Mouse (Mus musculus) spleen, adult 2 months (tissue): ENCODE measurements around the gene Egf. TPM values are rescaled to one million over a fixed set of nuclear protein-coding genes. Genes with fewer than 3 reads are reported as not detected.

Experiments
- DNase-seq, 2 experiments: peaks; one replicate each; pipeline versions ENCODE4 v3.0.0 to v3.0.0-alpha.2; 2012 to 2021; ENCODE audit warnings: low spot score in 2 of 2, low read depth in 1 of 2
- H3K27ac ChIP-seq: fragments of 200-500 bp; 2 replicates; pipeline ENCODE4 v1.5.1; 2012; ENCODE audit warnings: low read length, inconsistent platforms; ENCODE audit not compliant: insufficient read depth
- H3K27me3 ChIP-seq: fragments of 200-500 bp; 2 replicates; pipeline ENCODE4 v1.6.1; 2012; ENCODE audit warnings: mild to moderate bottlenecking, moderate library complexity, low read length, inconsistent platforms; ENCODE audit not compliant: control insufficient read depth, insufficient read depth
- H3K36me3 ChIP-seq: fragments of 200-500 bp; 2 replicates; pipeline ENCODE4 v1.6.1; 2012; ENCODE audit warnings: mild to moderate bottlenecking, low read length, inconsistent platforms; ENCODE audit not compliant: control insufficient read depth, insufficient read depth
- H3K4me1 ChIP-seq: fragments of 200-500 bp; 2 replicates; pipeline ENCODE4 v1.6.1; 2011; ENCODE audit warnings: inconsistent platforms; ENCODE audit not compliant: control insufficient read depth, insufficient read depth, insufficient read length
- H3K4me3 ChIP-seq: fragments of 200-500 bp; 2 replicates; pipeline ENCODE4 v1.5.1; 2011; ENCODE audit warnings: mild to moderate bottlenecking, inconsistent platforms; ENCODE audit not compliant: insufficient read depth, insufficient read length; ENCODE audit errors: extremely low read depth
- CTCF ChIP-seq: fragments of 200-500 bp; IDR thresholded peaks from 2 replicates; pipeline ENCODE4 v1.5.1; 2011; ENCODE audit warnings: mild to moderate bottlenecking, inconsistent platforms; ENCODE audit not compliant: insufficient read depth, insufficient read length, insufficient replicate concordance; ENCODE audit errors: extremely low read depth
- POLR2A ChIP-seq: fragments of 200-500 bp; IDR thresholded peaks from 2 replicates; pipeline ENCODE4 v1.6.1; 2011; ENCODE audit warnings: low read depth, low read length, inconsistent platforms
- WGBS: fragments of 180-500 bp; shearing (Covaris S2); methylation state at CpG from one replicate; pipeline ENCODE4 v1.1.7; 2018; 5-methylcytosine and 5-hydroxymethylcytosine counted together
- polyA plus RNA-seq: library from polyadenylated mRNA; depleted of rRNA; stranded (reverse); fragments of >200 nt; gene quantifications from 2 replicates; pipeline ENCODE4 v1.2.3, GENCODE M21; 2012

Gene Egf
- polyA plus RNA-seq, 1 experiment: 2.5 TPM

DNA sequence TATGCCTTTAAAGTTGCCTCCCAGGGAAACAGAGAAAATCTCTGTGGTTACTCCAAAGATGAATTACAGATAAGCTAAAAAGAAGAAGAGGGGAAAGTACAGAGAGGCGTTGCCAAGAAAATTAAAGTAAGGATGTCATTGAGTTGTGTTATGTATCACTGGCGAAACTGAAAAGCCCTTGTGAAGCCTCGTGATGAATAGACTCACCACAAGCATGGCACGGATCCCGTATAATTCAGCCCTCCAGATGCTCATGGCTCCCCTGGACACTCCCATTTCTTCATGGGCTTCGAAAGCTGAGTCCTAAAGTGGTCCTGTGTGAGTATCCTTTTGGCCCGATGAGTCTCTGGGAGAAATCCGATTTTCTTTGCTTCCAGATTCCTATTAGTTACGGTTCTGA lies 97.9 kb downstream of the Egf start:
- no peaks in the 10 kb centered on the region for H3K36me3 ChIP-seq
- H3K27me3 ChIP-seq: no peaks in the 10 kb centered on the region
- no peak overlapping the region for H3K27ac ChIP-seq
- WGBS: 91% methylated on average over 9 of the region's 9 CpGs
- H3K4me3 ChIP-seq: no peak overlapping the region
- no peak for DNase-seq
- no peak for TF ChIP-seq POLR2A
- no peaks in the 10 kb centered on the region; the same call in 1 of the 2 replicates for H3K4me1 ChIP-seq

DNA sequence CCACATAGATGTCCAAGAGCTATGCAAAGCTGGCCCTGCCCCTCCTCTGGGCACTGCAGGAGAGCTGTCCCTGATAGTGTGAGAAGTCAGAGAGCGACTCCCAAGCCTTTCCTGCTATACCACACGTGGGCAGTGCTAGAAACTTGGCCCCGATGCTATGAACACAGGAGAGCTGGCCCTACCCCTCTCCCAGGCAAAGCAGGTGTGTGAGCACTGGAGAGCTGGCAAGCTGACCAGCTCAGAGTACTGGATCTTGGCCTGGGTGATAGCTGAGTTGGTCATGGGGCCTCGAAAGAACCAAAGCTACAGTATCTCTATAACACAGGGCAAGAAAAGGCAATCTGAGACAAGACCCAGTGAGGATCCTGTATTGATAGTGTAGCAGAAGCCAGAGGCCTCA lies 98.6 kb downstream of the Egf start:
- Histone ChIP-seq H3K36me3 (no peaks in the 10 kb centered on the region), H3K27ac (no peak overlapping the region), H3K4me1 (no peaks in the 10 kb centered on the region; the same call in 1 of the 2 replicates), H3K27me3 (no peaks in the 10 kb centered on the region), H3K4me3 (no peak overlapping the region)
- DNase-seq: no peak
- WGBS: 80% methylated on average over 4 of the region's 4 CpGs
- TF ChIP-seq POLR2A (no peak), CTCF (no peak)

GRCm38 (mm10) chr3:129652476-129652875 lies 102.6 kb downstream of the Egf start:
- TF ChIP-seq CTCF (no peak), POLR2A (no peak)
- Histone ChIP-seq H3K4me3 (no peak overlapping the region), H3K27me3 (no peaks in the 10 kb centered on the region), H3K4me1 (no peaks in the 10 kb centered on the region), H3K36me3 (no peaks in the 10 kb centered on the region), H3K27ac (no peak overlapping the region)
- DNase-seq: no peak
- WGBS: 81% methylated on average over 4 of the region's 4 CpGs

DNA sequence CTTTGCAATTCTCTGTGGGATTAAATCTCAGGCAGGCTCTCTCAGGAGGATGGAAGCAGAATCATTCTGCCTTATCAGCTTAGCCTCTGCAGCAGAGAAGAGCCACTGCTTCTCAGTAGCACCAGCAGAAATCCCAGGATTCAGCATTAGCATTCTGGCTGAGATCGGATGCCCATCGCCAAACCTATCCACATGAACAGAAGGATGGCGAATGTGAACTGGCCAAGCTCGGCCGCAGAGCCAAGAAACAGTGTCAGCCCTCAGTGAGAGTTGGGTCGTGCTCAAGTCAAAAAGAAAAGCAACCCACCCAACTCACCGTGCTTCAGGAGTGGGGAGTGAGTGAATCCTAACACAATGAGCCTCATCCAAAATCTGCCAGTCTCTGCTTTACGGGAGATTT lies 103.4 kb downstream of the Egf start:
- 92% methylated on average over 8 of the region's 8 CpGs for WGBS
- Histone ChIP-seq H3K27ac (no peak overlapping the region), H3K4me1 (no peaks in the 10 kb centered on the region), H3K36me3 (no peaks in the 10 kb centered on the region), H3K27me3 (no peaks in the 10 kb centered on the region), H3K4me3 (no peak overlapping the region)
- TF ChIP-seq POLR2A (no peak), CTCF (no peak)
- no peak for DNase-seq

GRCm38 (mm10) chr3:129650931-129651330 lies 104.2 kb downstream of the Egf start:
- TF ChIP-seq CTCF: no peak
- no peak for TF ChIP-seq POLR2A
- H3K4me3 ChIP-seq: no peak overlapping the region
- H3K36me3 ChIP-seq: no peaks in the 10 kb centered on the region
- no peaks in the 10 kb centered on the region for H3K4me1 ChIP-seq
- H3K27me3 ChIP-seq: no peaks in the 10 kb centered on the region
- WGBS: 70% methylated on average over 1 of the region's 1 CpGs
- no peak for DNase-seq
- H3K27ac ChIP-seq: no peak overlapping the region

GRCm38 (mm10) chr3:129650293-129650612 lies 104.9 kb downstream of the Egf start:
- TF ChIP-seq POLR2A (no peak), CTCF (no peak)
- no peaks in the 10 kb centered on the region for H3K27me3 ChIP-seq
- no peak for DNase-seq

GRCm38 (mm10) chr3:129649586-129650292 lies 105.4 kb downstream of the Egf start:
- TF ChIP-seq CTCF (no peak), POLR2A (no peak)
- Histone ChIP-seq H3K27me3 (no peaks in the 10 kb centered on the region), H3K4me3 (no peak overlapping the region), H3K36me3 (no peaks in the 10 kb centered on the region), H3K27ac (no peak overlapping the region), H3K4me1 (no peaks in the 10 kb centered on the region)
- WGBS: 91% methylated on average over 8 of the region's 8 CpGs
- no peak for DNase-seq

More at GRCm38 (mm10) chr3:129650293-129650612, 104.9 kb downstream of the Egf start:
- no peak overlapping the region for H3K4me3 ChIP-seq
- no peaks in the 10 kb centered on the region for H3K4me1 ChIP-seq
- H3K36me3 ChIP-seq: no peaks in the 10 kb centered on the region
- no peak overlapping the region for H3K27ac ChIP-seq
